Mouse (Mus musculus): ENCODE results near the gene Ddx43. TPM values are rescaled to one million over a fixed set of nuclear protein-coding genes. Genes with fewer than 3 reads are reported as not detected.

Ddx43 gene
- total RNA-seq, 2 experiments from 2014 or later: 0.14 to 0.17 TPM

- DNase-seq (ENCODE audit: low spot score in 2 of 2): no peak
Measured at GRCm38 (mm10) chr9:78371441-78371840, 24.1 kb upstream of the Ddx43 start.

- no peak for DNase-seq (ENCODE audit: low spot score in 2 of 2)
Measured at GRCm38 (mm10) chr9:78372827-78373504, 22.6 kb upstream of the Ddx43 start.

GRCm38 (mm10) chr9:78374397-78374796 lies 21.2 kb upstream of the Ddx43 start:
- DNase-seq (ENCODE audit: low spot score in 2 of 2): no peak

GRCm38 (mm10) chr9:78374885-78375389 lies 20.6 kb upstream of the Ddx43 start:
- no peak for DNase-seq (ENCODE audit: low spot score in 2 of 2)

- DNase-seq (ENCODE audit: low spot score in 2 of 2): no peak
Measured at GRCm38 (mm10) chr9:78375486-78375885, 20.1 kb upstream of the Ddx43 start.

GRCm38 (mm10) chr9:78377546-78377945 lies 18.0 kb upstream of the Ddx43 start:
- DNase-seq (ENCODE audit: low spot score in 2 of 2): no peak

- DNase-seq (ENCODE audit: low spot score in 2 of 2): no peak
Measured at GRCm38 (mm10) chr9:78378113-78378785, 17.3 kb upstream of the Ddx43 start, which contains the start of gene Ooep. TSS of gene Ooep (minus strand) at chr9:78378725.

GRCm38 (mm10) chr9:78385893-78386292 lies 9.7 kb upstream of the Ddx43 start:
- no peak for DNase-seq (ENCODE audit: low spot score in 2 of 2)

GRCm38 (mm10) chr9:78386947-78387346 lies 8.6 kb upstream of the Ddx43 start:
- DNase-seq (ENCODE audit: low spot score in 2 of 2): no peak

GRCm38 (mm10) chr9:78389981-78390380 lies 5.6 kb upstream of the Ddx43 start:
- no peak for DNase-seq (ENCODE audit: low spot score in 2 of 2)

GRCm38 (mm10) chr9:78393741-78394140 lies 1.8 kb upstream of the Ddx43 start:
- no peak for DNase-seq (ENCODE audit: low spot score in 2 of 2)

GRCm38 (mm10) chr9:78394602-78395001 lies 975 bp upstream of the Ddx43 start:
- no peak for DNase-seq (ENCODE audit: low spot score in 2 of 2)

- no peak for DNase-seq (ENCODE audit: low spot score in 2 of 2)
Measured at GRCm38 (mm10) chr9:78395244-78395629, 340 bp upstream of the Ddx43 start.

GRCm38 (mm10) chr9:78396517-78396916 lies 940 bp downstream of the Ddx43 start:
- DNase-seq (ENCODE audit: low spot score in 2 of 2): no peak

- DNase-seq (ENCODE audit: low spot score in 2 of 2): no peak
Measured at GRCm38 (mm10) chr9:78400570-78400969, 5.0 kb downstream of the Ddx43 start.

- no peak for DNase-seq (ENCODE audit: low spot score in 2 of 2)
Measured at GRCm38 (mm10) chr9:78401596-78401995, 6.0 kb downstream of the Ddx43 start.

- DNase-seq (ENCODE audit: low spot score in 2 of 2): no peak
Measured at GRCm38 (mm10) chr9:78427362-78427781, 31.8 kb downstream of the Ddx43 start.

- no peak for DNase-seq (ENCODE audit: low spot score in 2 of 2)
Measured at GRCm38 (mm10) chr9:78428185-78428584, 32.6 kb downstream of the Ddx43 start.

GRCm38 (mm10) chr9:78428870-78429432 lies 33.4 kb downstream of the Ddx43 start:
- DNase-seq (ENCODE audit: low spot score in 2 of 2): no peak

GRCm38 (mm10) chr9:78429551-78429950 lies 34.0 kb downstream of the Ddx43 start:
- DNase-seq (ENCODE audit: low spot score in 2 of 2): no peak

- no peak for DNase-seq (ENCODE audit: low spot score in 2 of 2)
Measured at GRCm38 (mm10) chr9:78430486-78430885, 34.9 kb downstream of the Ddx43 start.

- no peak for DNase-seq (ENCODE audit: low spot score in 2 of 2)
Measured at GRCm38 (mm10) chr9:78432471-78432870, 36.9 kb downstream of the Ddx43 start.
